Mouse (Mus musculus) cortical plate, adult 2 months (tissue): Measurements from ENCODE around the gene BC005561.

Experiments used
- CTCF ChIP-seq: fragments of 200-500 bp; IDR thresholded peaks from 2 replicates; pipeline ENCODE4 v1.5.1; 2011; ENCODE audit warnings: mild to moderate bottlenecking, control low read depth, low read length; ENCODE audit not compliant: insufficient read depth; ENCODE audit errors: extremely low read depth
- POLR2A ChIP-seq: fragments of 200-500 bp; IDR thresholded peaks from 2 replicates; pipeline ENCODE4 v1.6.1; 2011; ENCODE audit warnings: mild to moderate bottlenecking, low read length, control low read depth; ENCODE audit not compliant: insufficient read depth; ENCODE audit errors: extremely low read depth

DNA sequence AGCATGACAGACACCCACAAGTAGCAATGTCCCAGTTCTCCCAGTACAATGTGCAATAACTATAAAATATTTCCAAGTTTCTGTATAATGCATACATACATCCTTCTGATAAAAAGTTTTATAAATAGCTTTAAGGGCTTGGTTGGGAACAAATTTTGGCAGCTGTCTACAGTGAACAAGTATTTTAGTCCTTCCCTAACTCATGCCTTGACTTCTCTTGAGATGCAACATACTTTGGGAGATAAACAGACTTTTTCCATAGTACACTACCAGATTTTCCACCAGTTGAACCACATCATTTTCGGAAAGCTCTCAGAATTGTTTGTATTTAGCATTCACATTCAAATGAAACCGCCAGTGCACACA, 340 bp upstream of the BC005561 start:
- TF ChIP-seq POLR2A (no peak), CTCF (no peak)
